Mouse (Mus musculus) midbrain, embryonic 11.5 days (tissue): ENCODE results near the gene Rras. TPM values are rescaled to one million over a fixed set of nuclear protein-coding genes. Genes with fewer than 3 reads are reported as not detected.

Experiments
- ATAC-seq: fragments of 200-750 bp; cut with Nextera tagmentation; 2 replicates; pipeline ENCODE4 v1.8.0; 2017; ENCODE audit warnings: moderate TSS enrichment, moderate library complexity; ENCODE audit not compliant: low FRiP score
- DNase-seq: peaks from one replicate; pipeline ENCODE4 v3.0.0; 2015; ENCODE audit warnings: low spot score; ENCODE audit errors: missing footprints
- H3K27ac ChIP-seq: fragments of 300-500 bp; sonication (generic); 2 replicates; pipeline ENCODE4 v1.5.1; 2014; ENCODE audit warnings: low read depth, low read length
- H3K27me3 ChIP-seq: fragments of 300-500 bp; sonication (generic); 2 replicates; pipeline ENCODE4 v1.6.1; 2014; ENCODE audit warnings: mild to moderate bottlenecking, low read length, moderate library complexity, mixed read lengths; ENCODE audit not compliant: control insufficient read depth, insufficient read depth
- H3K36me3 ChIP-seq: fragments of 300-500 bp; sonication (generic); 2 replicates; pipeline ENCODE4 v1.6.1; 2014; ENCODE audit warnings: mild to moderate bottlenecking, low read length, moderate library complexity, mixed read lengths; ENCODE audit not compliant: control insufficient read depth, insufficient read depth
- H3K4me1 ChIP-seq: fragments of 300-500 bp; sonication (generic); 2 replicates; pipeline ENCODE4 v1.6.1; 2014; ENCODE audit warnings: low read length; ENCODE audit not compliant: control insufficient read depth, insufficient read depth
- H3K4me2 ChIP-seq: fragments of 300-500 bp; sonication (generic); 2 replicates; pipeline ENCODE4 v1.6.1; 2014; ENCODE audit warnings: mild to moderate bottlenecking, moderate library complexity
- H3K4me3 ChIP-seq: fragments of 300-500 bp; sonication (generic); 2 replicates; pipeline ENCODE4 v1.5.1; 2014; ENCODE audit warnings: low read depth, low read length
- H3K9ac ChIP-seq: fragments of 300-500 bp; sonication (generic); 2 replicates; pipeline ENCODE4 v1.6.1; 2014; ENCODE audit warnings: low read length
- H3K9me3 ChIP-seq: fragments of 300-500 bp; sonication (generic); 2 replicates; pipeline ENCODE4 v1.6.1; 2016; ENCODE audit warnings: low read length; ENCODE audit not compliant: control insufficient read depth
- WGBS: fragments of 180-500 bp; shearing (Covaris S2); extraction: QIAGEN DNeasy Blood & Tissue Kit; methylation state at CpG from one replicate; pipeline ENCODE4 v1.1.7; 2014; 5-methylcytosine and 5-hydroxymethylcytosine counted together
- polyA plus RNA-seq: library from polyadenylated mRNA; unstranded; fragments of >200 nt; fragmentation: Nextera tagmentation; extraction: Ambion mirVana; gene quantifications from 2 replicates; pipeline ENCODE4 v1.2.1, GENCODE M21; 2014

Rras gene
- polyA plus RNA-seq, 1 experiment from 2014 or later = 22.2 TPM

GRCm38 (mm10) chr7:45030857-45031256 lies 13.1 kb downstream of the Rras start:
- WGBS = 98% methylated on average over 8 of the region's 8 CpGs
- no peaks in the 10 kb centered on the region for H3K27me3 ChIP-seq
- no peaks in the 10 kb centered on the region for H3K9me3 ChIP-seq
- peaks cover 56% of the 10 kb centered on the region for H3K36me3 ChIP-seq
- peaks cover 3% of the 10 kb centered on the region; the same call in 1 of the 2 replicates for H3K4me1 ChIP-seq
- H3K27ac ChIP-seq = no peak overlapping the region
- ATAC-seq = no peak
- no peak for DNase-seq
- no peak overlapping the region for H3K4me3 ChIP-seq
- H3K9ac ChIP-seq = no peak overlapping the region
- no peak overlapping the region for H3K4me2 ChIP-seq

- H3K4me1 ChIP-seq = no peaks in the 10 kb centered on the region
- no peak for ATAC-seq
- DNase-seq = no peak
- WGBS = 93% methylated on average over 19 of the region's 19 CpGs
- peaks cover 60% of the 10 kb centered on the region for H3K36me3 ChIP-seq
- H3K9ac ChIP-seq = no peak overlapping the region
- H3K27ac ChIP-seq = no peak overlapping the region
- no peaks in the 10 kb centered on the region for H3K9me3 ChIP-seq
- no peak overlapping the region for H3K4me2 ChIP-seq
- H3K4me3 ChIP-seq = no peak overlapping the region
- H3K27me3 ChIP-seq = no peaks in the 10 kb centered on the region
These were observed 16.1 kb downstream of the Rras start for GRCm38 (mm10) chr7:45033722-45034359.

DNA sequence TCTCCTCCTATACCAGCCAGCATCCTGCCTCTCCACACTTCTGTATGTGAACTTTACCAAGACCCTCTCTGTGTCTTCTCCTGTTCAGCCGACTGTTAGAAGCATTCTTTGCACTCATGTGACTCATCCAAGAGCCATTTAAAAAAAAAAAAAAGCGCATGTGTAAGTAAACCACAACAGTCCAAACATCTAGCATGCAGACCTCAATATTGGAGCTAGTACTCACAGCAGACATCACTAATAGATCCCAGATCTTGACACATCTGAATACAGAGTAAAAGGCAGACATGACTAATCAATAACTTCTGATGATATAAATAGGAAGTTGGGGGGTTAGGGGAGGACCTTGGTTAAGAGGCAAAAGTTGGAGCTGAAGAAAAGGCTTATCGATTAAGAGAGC lies 17.9 kb downstream of the Rras start:
- no peak for DNase-seq
- H3K27ac ChIP-seq = no peak overlapping the region
- H3K4me3 ChIP-seq = no peak overlapping the region
- WGBS = 93% methylated on average over 3 of the region's 3 CpGs
- ATAC-seq = no peak
- no peaks in the 10 kb centered on the region for H3K27me3 ChIP-seq
- no peaks in the 10 kb centered on the region for H3K4me1 ChIP-seq
- no peaks in the 10 kb centered on the region for H3K9me3 ChIP-seq
- H3K9ac ChIP-seq = no peak overlapping the region
- no peak overlapping the region for H3K4me2 ChIP-seq
- peaks cover 65% of the 10 kb centered on the region for H3K36me3 ChIP-seq

DNA sequence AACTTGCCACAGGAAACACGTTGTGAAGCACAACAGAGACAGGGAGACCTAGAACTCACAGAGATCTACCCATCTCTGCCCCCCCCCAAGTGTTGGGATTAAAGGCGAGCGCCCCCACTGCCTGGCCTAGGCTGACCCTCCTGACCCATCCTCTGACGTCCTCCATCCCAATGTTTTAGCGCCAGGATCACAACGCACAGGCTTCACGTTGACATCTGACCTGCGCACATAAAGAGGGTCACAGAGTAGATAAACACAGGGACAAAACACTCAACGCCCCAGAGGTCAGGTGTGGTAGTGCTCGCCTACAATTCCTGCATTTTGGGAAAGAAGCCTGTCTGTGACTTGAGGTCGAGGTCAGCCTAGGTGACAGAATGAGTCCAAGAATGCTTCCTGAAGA lies 18.9 kb downstream of the Rras start:
- WGBS = 91% methylated on average over 11 of the region's 11 CpGs
- H3K4me1 ChIP-seq = no peaks in the 10 kb centered on the region
- no peak overlapping the region for H3K4me2 ChIP-seq
- H3K9ac ChIP-seq = no peak overlapping the region
- DNase-seq (no peak), ATAC-seq (no peak)
- H3K27me3 ChIP-seq = no peaks in the 10 kb centered on the region
- H3K9me3 ChIP-seq = no peaks in the 10 kb centered on the region
- H3K27ac ChIP-seq = no peak overlapping the region
- no peak overlapping the region for H3K4me3 ChIP-seq
- peaks cover 65% of the 10 kb centered on the region for H3K36me3 ChIP-seq

GRCm38 (mm10) chr7:45037720-45038361 lies 20.1 kb downstream of the Rras start:
- Histone ChIP-seq H3K36me3 (peaks cover 62% of the 10 kb centered on the region), H3K9ac (no peak overlapping the region), H3K9me3 (no peaks in the 10 kb centered on the region), H3K27ac (no peak overlapping the region), H3K27me3 (no peaks in the 10 kb centered on the region), H3K4me3 (no peak overlapping the region), H3K4me2 (no peak overlapping the region), H3K4me1 (no peaks in the 10 kb centered on the region)
- ATAC-seq = no peak
- WGBS = 76% methylated on average over 7 of the region's 7 CpGs
- peak; percentile 94 for DNase-seq

DNA sequence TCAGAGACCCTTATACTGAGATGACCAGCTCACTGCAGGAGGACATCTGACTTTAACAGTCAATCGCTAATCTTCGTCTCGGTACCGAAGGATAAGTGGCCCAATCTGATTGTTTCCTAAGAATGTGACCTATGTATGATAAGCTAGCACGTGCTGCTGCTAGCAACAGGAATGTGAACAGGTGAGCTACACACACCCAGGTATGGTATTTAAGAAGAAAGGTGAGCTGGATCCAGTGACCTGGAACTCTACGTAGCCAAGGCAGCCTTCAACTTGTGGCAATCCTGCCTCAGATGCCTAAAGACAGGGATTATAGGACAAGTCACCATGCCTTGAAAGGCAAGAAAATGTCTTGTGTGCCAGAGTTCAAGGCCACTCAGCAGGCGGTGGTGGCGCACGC lies 20.6 kb downstream of the Rras start:
- no peak overlapping the region for H3K9ac ChIP-seq
- no peak overlapping the region for H3K27ac ChIP-seq
- H3K4me1 ChIP-seq = no peaks in the 10 kb centered on the region
- no peaks in the 10 kb centered on the region for H3K27me3 ChIP-seq
- DNase-seq (no peak), ATAC-seq (no peak)
- peaks cover 62% of the 10 kb centered on the region for H3K36me3 ChIP-seq
- H3K4me3 ChIP-seq = no peak overlapping the region
- H3K4me2 ChIP-seq = no peak overlapping the region
- H3K9me3 ChIP-seq = no peaks in the 10 kb centered on the region
- whole genome bisulfite sequencing = 90% methylated on average over 9 of the region's 9 CpGs

- H3K4me1 ChIP-seq = no peaks in the 10 kb centered on the region
- H3K36me3 ChIP-seq = peaks cover 58% of the 10 kb centered on the region
- no peak overlapping the region for H3K27ac ChIP-seq
- ATAC-seq = no peak
- H3K27me3 ChIP-seq = no peaks in the 10 kb centered on the region
- no peak overlapping the region for H3K9ac ChIP-seq
- no peak overlapping the region for H3K4me3 ChIP-seq
- no peak overlapping the region for H3K4me2 ChIP-seq
- WGBS = 94% methylated on average over 9 of the region's 9 CpGs
- DNase-seq = no peak
- no peaks in the 10 kb centered on the region for H3K9me3 ChIP-seq
These were observed 23.1 kb downstream of the Rras start for GRCm38 (mm10) chr7:45040851-45041250.

GRCm38 (mm10) chr7:45043307-45043706 lies 25.5 kb downstream of the Rras start:
- no peak for DNase-seq
- Histone ChIP-seq H3K4me2 (no peak overlapping the region), H3K9me3 (no peaks in the 10 kb centered on the region), H3K27me3 (no peaks in the 10 kb centered on the region), H3K9ac (no peak overlapping the region), H3K4me3 (no peak overlapping the region), H3K36me3 (peaks cover 68% of the 10 kb centered on the region), H3K27ac (no peak overlapping the region), H3K4me1 (no peaks in the 10 kb centered on the region)
- ATAC-seq = no peak
- WGBS = 97% methylated on average over 13 of the region's 14 CpGs

GRCm38 (mm10) chr7:45045741-45046140 lies 28.0 kb downstream of the Rras start:
- WGBS = 94% methylated on average over 22 of the region's 22 CpGs

More at GRCm38 (mm10) chr7:45045741-45046140, 28.0 kb downstream of the Rras start:
- 0 out of 2 replicates have a peak, but pooled peaks cover 3% of the 10 kb centered on the region for H3K4me1 ChIP-seq
- H3K4me3 ChIP-seq = no peak overlapping the region
- peaks cover 71% of the 10 kb centered on the region for H3K36me3 ChIP-seq
- no peak overlapping the region for H3K4me2 ChIP-seq
- DNase-seq (no peak), ATAC-seq (no peak)
- H3K9me3 ChIP-seq = no peaks in the 10 kb centered on the region
- H3K27ac ChIP-seq = no peak overlapping the region
- no peak overlapping the region for H3K9ac ChIP-seq
- H3K27me3 ChIP-seq = no peaks in the 10 kb centered on the region
